Mouse (Mus musculus) monocyte, adult 2 months (primary cell): Measurements from ENCODE around the gene Bptf.
"Not testable (repeated sequence)": the region's sequence is repeated elsewhere in the genome, so short reads cannot be mapped to it uniquely, and the experiment has no call there.

Experiments
- DNase-seq, 2 experiments: peaks; one replicate each; pipeline ENCODE4 v3.0.0; 2022; ENCODE audit warnings: low spot score in 2 of 2, low read depth in 1 of 2

Gene Bptf

DNA sequence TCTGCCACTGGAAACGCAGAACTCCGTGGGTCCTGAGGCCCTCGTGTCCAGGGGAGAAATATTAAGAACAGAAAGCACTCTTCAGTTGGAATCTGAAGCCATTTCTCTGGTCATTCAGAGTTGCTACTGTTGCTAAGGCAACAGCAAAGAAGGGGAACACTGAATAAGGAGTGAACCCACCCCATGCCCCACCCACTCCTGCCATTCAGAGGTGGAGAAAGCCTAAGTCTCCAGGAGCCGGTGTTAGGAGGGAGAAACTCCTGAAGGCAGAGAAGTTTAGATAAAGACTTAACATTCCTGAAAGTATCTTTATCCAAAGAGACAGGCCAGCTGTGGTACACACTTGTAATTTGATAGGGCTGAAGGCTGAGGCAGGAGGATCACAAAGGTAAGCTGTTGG, 112.6 kb downstream of the Bptf start:
- no peak for DNase-seq

DNA sequence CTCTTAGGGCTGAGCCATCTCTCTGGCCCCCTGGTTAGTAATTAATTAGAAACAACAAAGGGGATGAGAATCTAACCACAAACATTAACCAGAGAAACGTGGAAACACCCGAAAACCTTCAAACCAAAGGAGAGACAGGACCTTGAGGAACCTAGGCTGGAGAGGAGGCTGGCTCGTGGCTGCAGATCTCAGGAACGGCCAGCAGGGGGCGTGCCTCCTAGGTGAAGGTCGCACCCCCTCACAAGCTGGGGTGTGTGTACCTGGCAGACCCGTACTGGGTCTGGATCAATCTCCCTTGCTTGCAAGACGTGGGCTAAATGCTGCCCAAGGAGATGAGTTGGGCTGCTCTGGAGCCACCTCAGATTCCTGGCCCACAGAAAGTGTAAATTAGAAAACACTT, 113.3 kb downstream of the Bptf start:
- no peak for DNase-seq

DNA sequence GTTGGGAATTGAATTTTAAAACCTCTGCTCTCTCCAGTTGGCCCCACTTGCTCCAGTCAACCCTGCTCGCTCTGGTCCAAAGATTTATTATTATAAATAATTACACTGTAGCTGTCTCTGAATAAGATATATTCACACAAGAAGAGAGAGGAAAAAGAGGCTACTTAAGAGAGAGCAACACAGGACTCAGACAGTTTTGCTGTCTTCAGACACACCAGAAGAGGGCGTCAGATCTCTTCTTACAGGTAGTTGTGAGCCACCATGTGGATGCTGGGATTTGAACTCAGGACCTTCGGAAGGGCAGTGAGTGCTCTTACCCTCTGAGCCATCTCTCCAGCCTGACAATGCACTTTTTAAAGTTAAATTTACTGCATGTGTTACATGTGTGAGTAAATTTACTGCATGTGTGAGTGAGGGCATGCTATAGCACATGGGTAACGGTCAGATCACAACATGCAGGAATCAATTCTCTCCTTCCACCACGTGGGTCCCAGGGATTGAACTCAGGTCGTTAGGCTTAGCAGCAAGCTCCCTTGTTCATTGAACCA, 114.5 kb downstream of the Bptf start:
- DNase-seq = no peak

DNA sequence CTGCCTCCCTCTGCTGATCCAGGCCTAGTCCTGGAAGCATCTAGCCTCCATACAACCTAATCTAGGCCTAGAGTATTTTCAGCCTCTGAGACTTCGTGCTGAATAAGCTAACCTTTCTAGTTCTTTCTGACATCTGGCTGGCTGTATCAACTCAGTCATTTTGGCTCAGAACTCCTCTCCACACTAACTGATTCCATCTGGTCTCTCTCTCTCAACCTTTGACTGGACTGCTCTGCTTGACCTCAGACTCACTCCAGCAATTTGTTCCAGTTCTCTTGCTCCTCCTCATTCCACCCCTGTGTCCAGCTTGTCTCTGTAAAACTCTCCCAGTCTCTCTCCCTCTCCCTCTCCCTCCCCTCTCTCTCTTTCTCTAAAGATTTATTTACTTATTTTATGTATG, 115.0 kb downstream of the Bptf start:
- no peak for DNase-seq

DNA sequence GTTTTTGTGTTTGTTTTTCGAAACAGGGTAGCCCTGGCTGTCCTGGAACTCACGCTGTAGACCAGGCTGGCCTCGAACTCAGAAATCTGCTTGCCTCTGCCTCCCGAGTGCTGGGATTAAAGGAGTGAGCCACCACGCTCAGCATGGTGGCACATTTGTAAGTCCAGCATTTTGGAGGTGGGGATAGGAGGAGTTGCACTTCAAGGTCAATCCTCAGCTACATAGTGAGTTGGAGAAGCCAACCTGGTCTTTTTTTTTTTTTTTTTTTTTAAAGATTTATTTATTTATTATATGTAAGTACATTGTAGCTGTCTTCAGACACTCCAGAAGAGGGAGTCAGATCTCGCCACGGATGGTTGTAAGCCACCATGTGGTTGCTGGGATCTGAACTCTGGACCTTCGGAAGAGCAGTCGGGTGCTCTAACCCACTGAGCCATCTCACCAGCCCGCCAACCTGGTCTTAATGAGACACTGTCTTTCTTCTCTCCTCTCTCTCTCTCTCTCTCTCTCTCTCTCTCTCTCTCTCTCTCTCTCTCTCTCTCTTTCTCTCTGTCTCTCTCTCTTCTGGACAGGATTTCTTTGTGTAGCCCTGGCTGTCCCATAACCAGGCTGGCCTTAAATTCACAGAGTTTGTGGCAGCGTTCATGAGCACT, 116.3 kb downstream of the Bptf start:
- not testable (repeated sequence) for DNase-seq

DNA sequence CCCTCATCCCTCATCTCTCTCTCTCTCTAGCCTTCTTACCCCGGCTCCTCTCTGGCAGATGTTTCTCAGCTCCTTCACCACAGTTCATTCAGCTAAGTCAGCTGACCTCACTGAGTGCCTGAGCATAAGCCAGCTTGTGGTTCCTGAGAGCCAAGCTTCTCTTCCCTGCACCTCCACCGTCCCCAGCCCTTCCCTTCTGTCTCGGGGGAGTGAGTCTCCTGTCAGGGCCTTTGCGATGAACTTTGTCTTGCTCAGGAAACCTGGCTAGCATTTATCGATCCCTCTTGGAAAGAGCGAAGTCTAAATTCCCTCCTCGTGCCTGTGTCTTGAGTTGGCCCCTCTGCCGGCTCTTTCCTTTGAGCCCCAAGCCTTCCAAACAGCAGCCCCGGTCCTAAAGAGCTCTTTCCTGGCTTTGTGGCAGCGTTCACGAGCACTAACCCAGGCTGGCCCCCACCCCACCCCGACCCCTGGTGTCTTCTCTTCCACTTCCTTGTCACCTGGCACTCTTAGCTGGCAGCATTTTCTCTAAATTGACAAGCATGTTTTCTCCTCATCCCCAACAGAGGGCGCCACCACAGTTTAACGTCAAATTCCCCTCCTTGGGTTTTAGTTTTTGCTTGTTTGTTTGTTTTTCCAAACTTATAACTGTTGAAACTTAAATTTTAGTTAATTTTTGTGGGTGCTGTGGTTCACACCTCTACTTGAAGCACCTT, 117.2 kb downstream of the Bptf start:
- DNase-seq = no peak

DNA sequence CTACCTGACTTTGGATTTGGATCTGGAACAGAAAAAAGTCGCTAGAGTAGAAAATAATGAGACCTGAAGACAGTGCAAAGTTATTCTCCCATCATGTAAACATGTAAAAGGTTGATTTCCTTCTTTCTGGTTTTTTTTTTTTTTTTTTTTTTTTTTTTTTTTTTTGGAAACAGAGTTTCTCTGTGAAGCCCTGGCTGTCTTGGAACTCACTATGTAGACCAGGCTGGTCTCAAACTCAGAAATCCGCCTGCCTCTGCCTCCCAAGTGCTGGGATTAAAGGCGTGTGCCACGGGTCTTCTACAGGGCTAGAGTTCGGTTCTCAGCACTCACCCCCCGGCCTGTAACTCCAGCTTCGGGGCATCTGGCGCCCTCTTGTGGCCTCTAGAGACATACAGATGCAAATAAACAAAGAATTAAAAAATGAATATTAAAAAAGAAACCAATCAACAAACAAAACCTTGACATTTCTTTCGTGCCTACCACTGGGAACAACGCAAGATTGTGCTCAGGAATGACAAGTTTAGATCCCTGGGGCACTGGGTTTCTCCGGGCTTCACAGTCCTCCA, 117.8 kb downstream of the Bptf start:
- no peak for DNase-seq

DNA sequence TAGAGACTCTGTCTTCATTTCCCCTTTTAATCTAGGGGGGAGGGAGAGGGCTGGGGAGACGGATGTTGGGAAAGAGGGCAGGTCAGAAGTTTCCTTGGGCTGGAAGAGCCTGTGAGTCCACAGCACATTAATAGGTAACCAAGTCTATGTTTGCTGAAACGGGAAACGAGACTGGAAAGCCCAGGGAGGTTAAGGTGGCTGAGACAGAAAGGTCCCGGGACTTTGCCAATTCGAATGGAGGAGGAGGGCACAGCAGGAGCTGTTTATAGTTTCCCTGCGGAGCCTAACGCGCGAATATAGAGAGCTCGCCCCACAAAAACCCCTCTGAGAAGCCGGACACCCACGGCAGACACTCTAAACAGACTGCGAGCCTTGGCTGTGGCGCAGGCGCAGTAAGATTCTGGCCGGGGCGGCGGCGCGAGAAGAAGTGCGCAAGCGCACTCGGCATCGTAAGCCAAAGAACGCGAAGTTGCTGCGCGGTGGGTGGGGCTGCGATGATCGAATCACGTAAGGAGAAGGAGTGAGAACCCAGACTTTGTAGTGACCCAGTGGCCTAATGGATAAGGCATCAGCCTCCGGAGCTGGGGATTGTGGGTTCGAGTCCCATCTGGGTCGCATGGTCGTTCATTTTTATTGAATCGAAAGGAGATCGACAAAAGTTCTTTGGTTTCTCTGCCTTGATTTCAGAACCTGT, 119.5 kb downstream of the Bptf start:
- peak; percentile 90 to 98 for DNase-seq

DNA sequence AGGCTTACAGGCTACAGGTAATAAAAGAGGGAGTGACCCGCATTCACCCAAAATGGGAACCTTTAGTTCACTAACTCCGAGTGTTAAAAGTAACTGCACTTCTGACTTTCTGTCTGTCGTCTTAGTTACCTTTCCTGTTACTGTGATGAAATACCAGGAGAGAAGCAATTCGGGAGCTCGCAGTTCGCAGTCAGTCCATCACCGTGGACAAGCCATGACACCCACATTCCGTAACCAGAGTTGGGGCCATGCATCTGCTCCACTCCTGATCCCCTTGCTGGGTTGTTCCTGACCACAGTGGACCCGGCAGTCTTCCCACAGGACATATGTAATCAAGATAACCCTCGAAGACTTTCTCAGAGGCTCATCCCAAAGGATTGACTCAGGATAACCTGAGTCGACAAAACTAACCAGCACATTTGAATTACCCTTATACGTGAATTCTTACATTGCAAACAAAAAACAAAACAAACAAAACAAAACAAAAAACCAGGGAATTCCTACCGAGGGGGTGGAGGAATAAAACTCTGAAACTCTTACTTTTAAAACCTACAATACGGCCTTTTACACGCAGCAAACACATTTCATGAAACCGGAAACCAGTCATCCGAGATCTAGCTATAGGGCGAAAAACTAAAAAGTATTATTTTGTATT, 120.1 kb downstream of the Bptf start:
- DNase-seq = no peak

DNA sequence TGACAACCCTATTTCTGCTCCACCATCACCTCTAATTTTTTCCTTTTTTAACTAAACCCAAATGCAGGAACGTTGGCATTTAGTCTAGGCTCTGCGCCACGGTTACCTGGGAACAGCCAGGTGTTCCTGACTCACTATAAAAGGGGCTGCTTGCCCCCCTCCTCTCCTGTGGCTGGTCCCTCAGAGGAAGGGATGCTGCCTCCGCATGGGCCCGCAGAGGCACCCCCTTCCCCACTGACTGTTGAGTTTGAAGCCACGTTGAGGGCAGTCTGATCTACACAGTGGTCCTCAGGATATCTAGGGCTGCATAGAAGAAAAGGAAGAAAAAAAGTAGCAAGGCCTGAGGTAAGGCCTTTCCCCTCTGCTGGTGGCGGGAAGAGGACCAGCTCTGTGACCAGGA, 120.8 kb downstream of the Bptf start:
- DNase-seq = no peak

DNA sequence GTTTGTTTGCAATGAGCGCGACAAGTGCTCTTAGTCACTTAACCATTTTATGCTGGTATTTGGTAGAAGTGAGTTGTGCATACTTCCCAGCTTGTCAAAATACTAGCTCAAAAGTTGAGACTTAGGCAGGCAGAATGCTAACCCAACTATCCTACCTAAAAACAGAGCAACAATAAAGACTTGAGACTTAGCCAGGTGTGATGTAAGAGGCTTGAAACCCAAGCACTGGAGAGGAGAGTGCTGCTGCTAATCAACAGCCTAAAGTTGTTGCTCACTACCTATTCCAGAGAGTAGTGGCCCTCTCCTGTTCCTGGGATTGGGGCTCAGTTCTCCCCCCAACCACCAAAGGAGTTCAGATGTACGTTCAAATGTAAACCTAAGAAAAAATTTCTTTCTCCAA, 121.5 kb downstream of the Bptf start:
- DNase-seq = no peak

DNA sequence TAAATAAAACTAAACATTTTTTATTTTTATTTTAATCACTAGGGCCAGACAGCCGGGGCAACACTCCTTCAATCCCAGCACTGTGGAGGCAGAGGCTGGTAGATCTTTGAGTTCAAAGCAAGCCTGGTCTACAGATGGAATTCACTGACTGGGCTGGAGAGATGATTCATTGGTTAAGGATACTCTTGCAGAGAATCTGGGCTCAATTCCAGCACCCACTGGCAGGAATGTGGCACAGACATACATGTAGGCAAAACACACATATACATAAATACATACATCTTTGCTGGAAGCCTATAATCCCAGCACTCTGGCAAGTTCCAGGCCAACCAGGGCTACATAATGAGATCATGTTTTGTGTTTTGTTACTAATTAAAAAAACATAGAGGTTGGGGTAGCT, 126.4 kb downstream of the Bptf start:
- no peak for DNase-seq

DNA sequence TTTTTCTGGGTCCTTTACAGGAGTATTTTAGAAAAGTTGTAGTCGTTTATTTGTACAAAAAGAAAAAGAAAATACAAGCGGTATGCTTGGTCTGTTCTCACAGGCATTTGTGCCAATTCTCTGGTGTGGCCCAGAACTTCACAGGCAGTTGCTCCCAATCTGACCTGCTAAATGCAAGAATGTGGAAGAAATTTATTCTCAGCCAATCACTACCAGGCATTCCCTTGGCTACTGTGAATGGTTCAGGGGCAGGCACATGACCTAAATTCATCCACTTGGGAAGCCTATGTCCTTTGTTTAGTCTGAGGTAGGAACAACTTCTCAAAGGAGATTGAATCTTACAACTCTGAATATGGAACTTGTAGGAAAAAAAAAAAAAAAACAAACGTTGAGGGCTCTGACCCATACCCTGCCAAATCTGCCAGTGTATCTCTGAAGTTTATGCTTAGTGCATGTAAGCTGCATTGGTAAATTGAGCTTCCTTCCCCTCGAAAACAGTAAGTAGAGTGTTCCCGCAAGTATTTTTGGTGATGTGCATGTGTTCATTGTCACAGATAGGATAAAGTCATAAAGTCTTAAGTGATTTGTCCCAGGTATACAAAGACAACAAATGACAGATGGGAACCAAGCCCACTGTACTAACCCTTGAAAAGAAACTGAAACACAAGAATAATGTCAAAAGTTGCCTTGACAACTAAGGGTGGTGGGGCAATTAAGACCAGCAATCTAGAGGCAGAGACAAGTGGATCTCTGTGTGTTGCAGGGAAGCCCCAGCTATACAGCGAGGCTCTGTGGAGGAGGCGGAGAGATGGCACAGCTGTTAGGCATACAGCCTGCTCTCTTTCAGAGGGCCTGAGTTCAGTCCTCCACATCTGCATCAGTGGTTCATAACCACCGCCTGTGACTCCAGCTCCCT, 129.9 kb downstream of the Bptf start:
- no peak for DNase-seq

DNA sequence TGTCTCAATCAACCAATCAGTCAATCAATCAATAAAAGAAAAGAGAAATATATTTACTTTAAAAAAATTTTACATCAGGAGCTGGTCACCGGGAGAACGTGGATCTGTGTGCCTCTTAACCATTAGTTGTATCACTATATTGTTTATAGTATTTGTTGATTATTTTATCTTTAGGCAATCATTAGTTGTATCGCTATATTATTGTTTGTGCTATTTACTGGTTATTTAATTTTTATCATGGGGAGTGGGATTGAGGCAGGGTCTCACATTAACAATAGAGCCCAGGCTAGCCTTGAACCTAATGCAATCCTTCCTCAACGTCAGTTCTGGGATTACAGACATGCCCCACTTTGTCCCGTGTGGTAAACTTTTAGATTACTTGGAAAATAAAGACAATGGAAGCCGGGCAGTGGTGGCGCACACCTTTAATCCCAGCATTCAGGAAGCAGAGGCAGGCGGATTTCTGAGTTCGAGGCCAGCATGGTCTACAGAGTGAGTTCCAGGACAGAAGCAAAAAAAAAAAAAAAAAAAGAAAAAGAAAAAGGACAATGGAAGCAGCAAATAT, 131.9 kb downstream of the Bptf start:
- no peak for DNase-seq

DNA sequence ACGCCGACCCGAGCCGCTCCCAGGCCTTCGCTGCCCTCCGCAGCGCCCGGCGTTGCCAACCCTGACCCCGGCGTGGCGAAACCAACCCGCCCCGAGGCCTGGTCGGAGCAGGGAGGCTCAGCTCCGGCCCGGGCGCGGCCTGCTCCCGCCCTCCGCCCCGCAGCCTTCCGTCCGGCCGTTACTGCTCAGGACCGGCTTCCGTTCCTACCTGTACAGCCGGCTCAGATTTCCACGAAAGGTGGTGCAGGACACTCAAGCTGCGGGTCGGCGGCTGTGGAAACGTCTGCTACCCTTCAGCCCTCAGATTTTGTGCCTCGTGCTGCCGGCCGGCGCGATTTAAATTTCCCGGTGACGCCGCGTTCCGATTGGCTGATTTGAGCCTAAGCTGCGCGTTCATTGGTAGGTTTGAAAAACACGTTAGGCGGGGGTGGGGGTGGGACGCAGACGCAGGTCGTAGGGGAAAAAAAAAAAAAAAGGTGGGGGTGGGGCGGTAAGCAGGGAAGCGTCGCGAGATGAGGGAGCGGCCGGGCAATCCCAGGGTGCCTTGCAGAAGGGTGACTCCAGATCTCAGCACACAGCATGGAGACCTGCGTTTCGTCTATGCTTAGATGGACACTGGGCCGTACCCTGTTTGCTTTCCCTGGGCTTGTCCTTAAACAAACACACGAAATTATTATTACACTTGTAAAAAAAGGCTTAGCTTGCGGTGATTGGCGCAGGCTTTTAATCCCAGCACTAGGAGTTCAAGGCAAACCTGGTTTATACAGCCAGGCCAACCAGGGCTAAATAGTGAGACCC, 132.6 kb downstream of the Bptf start, which contains the start of gene Kpna2:
Gene Kpna2, minus strand, starts transcription at position 391 of the 798 bp plus-strand sequence.
- peak; percentile 61 to 80 for DNase-seq

DNA sequence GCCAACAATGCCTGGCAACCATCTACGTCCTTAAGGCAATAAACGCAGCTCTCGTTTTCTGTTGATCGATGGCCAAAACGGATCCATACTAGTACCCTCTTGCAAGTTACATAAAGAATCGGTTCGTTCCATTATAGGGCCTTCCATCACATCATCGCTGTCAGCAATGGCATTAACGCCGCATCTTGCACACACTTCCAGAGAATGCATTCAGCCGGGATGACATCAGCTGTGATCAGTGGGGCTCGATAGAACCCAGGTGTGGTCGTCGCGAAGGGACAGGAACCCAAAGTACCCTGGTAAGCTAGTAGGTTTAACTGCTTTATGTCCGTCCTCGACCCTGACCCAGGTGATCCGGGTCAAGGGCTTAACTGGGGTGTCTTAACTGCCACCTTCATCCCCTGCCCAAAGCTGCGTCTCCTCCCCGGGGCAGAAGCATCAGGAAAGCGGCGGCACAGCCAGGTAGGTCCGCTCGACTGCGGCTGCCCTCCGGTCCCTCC, 133.2 kb downstream of the Bptf start:
- DNase-seq = no peak

DNA sequence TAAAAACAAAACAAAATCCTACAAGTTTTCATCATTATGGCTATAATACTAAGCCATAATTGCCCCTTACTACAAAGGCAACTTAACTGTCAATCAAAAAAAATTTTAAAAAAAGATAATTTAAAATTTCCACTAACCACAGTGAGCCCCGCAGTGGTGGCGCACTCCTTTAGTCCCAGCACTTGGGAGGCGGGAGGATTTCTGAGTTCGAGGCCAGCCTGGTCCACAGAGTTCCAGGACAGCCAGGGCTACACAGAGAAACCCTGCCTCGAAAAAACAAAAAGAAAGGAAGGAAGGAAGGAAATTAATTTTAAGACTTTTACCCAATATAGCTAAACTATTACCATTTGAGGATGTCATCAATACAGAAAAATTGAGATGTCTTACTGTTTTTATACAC, 134.0 kb downstream of the Bptf start:
- DNase-seq = no peak

DNA sequence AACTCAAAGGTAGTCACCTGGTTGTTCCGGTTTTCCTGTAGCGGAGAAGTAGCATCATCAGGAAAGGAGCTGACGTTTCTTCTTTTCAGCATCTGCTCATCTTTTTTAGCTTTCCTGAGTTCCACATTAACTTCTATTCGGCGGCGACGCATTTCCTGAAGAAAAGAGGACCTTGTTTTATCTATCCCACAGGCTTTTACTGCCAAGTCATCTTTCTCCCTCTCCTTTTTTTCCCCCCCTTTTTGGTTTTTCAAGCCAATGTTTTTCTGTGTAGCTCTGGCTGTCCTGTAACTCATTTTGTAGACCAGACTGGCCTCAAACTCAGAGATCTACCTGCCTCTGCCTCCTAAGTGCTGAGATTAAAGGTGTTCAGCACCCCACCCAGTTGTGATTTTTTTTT, 135.4 kb downstream of the Bptf start:
- not testable (repeated sequence) for DNase-seq
